Mouse (Mus musculus) bone marrow, adult 2 months (tissue): ENCODE data around the gene Oser1.

ENCODE experiments used
- CTCF ChIP-seq: fragments of 200-500 bp; IDR thresholded peaks from 2 replicates; pipeline ENCODE4 v1.5.1; 2011; ENCODE audit warnings: low read length, control low read depth; ENCODE audit not compliant: control insufficient read depth, insufficient read depth
- POLR2A ChIP-seq: fragments of 200-500 bp; IDR thresholded peaks from 2 replicates; pipeline ENCODE4 v1.6.1; 2011; ENCODE audit warnings: low read depth, mild to moderate bottlenecking, control low read depth, low read length, borderline replicate concordance; ENCODE audit not compliant: control insufficient read depth

DNA sequence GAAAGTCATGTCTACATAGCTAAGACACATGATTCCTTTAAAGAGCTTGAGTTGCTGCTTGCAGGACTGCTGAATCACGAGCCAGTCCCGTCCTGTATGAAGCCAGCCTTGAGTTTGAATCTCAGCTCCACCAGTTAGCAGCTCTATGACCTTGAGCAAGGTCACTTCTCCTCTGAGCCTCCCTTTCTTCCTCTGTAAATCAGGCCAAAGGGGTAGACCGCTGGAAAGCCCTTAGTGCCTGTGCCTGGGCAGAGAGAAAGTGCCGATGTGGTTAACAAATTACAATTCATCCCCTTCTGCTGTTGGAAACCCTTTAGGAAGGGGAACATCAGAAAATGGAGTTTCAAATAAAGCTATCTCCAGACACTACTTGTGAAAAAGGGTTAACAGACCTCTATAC, 13.3 kb upstream of the Oser1 start:
- TF ChIP-seq CTCF = no peak
- no peak for TF ChIP-seq POLR2A
